Mouse (Mus musculus) midbrain, embryonic 10.5 days (tissue): Measurements from ENCODE around the gene Csf2rb. TPM values are rescaled to one million over a fixed set of nuclear protein-coding genes. Genes with fewer than 3 reads are reported as not detected.
"Not testable (repeated sequence)": the region's sequence is repeated elsewhere in the genome, so short reads cannot be mapped to it uniquely, and the experiment has no call there.

Experiments used
- DNase-seq: peaks from one replicate; pipeline ENCODE4 v3.0.0-alpha.2; 2017; ENCODE audit warnings: low spot score
- H3K27ac ChIP-seq: fragments of 300-500 bp; sonication (generic); replicated peaks from 2 replicates; pipeline ENCODE4 v1.5.1; 2016; ENCODE audit warnings: mild to moderate bottlenecking
- H3K27me3 ChIP-seq: fragments of 300-500 bp; sonication (generic); 2 replicates; pipeline ENCODE4 v1.6.1; 2016; ENCODE audit warnings: low read depth, mild to moderate bottlenecking; ENCODE audit not compliant: poor library complexity, severe bottlenecking
- H3K36me3 ChIP-seq: fragments of 300-500 bp; sonication (generic); 2 replicates; pipeline ENCODE4 v1.6.1; 2016; ENCODE audit warnings: mild to moderate bottlenecking, moderate library complexity
- H3K4me1 ChIP-seq: fragments of 300-500 bp; sonication (generic); 2 replicates; pipeline ENCODE4 v1.6.1; 2016
- H3K4me3 ChIP-seq: fragments of 300-500 bp; sonication (generic); 2 replicates; pipeline ENCODE4 v1.5.1; 2016; ENCODE audit warnings: mild to moderate bottlenecking, moderate library complexity
- H3K9me3 ChIP-seq: fragments of 300-500 bp; sonication (generic); replicated peaks from 2 replicates; pipeline ENCODE4 v1.6.1; 2016; ENCODE audit warnings: mild to moderate bottlenecking
- WGBS: fragments of 180-500 bp; shearing (Covaris S2); methylation state at CpG from one replicate; pipeline ENCODE4 v1.1.7; 2016; 5-methylcytosine and 5-hydroxymethylcytosine counted together
- polyA plus RNA-seq: library from polyadenylated mRNA; unstranded; fragments of >200 nt; fragmentation: Nextera tagmentation; extraction: Ambion mirVana; gene quantifications from 2 replicates; pipeline ENCODE4 v1.2.1, GENCODE M21; 2016

Csf2rb gene
- polyA plus RNA-seq, 1 experiment from 2014 or later, result 3.5 TPM

DNA sequence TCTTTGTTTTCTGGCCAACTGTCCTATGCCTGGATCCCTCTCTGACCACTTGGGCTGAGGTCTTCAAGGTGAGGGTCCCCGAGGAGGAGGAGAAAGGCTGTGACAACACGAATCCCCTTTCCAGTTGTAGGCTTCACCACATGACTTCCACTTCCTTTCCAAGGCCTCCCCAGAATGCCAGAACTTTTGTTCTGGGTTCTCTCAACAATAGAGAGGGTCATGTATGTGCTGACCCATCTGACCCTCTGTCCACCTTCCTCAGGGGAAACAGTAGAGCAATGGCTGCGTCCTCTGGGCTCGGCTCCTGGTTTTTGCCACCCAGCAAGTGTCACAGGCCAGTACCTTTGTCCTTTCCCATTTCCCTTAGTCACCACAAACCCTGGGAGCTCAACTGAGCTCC lies 14.6 kb upstream of the Csf2rb start:
- Histone ChIP-seq H3K4me3 (no peak overlapping the region), H3K36me3 (no peaks in the 10 kb centered on the region), H3K27ac (no peak overlapping the region), H3K9me3 (no peaks in the 10 kb centered on the region), H3K4me1 (peaks cover 5% of the 10 kb centered on the region), H3K27me3 (no peaks in the 10 kb centered on the region)
- WGBS, result 77% methylated on average over 4 of the region's 4 CpGs
- DNase-seq, result no peak

- DNase-seq, H3K27me3 ChIP-seq, H3K4me3 ChIP-seq, H3K4me1 ChIP-seq, H3K9me3 ChIP-seq, H3K36me3 ChIP-seq, H3K27ac ChIP-seq: not testable (repeated sequence)
- 82% methylated on average over 4 of the region's 4 CpGs for WGBS
Observed at GRCm38 (mm10) chr15:78312421-78313233, 12.9 kb upstream of the Csf2rb start.

GRCm38 (mm10) chr15:78313659-78314058 lies 11.9 kb upstream of the Csf2rb start:
- not testable (repeated sequence) for H3K4me3 ChIP-seq, H3K4me1 ChIP-seq, H3K27me3 ChIP-seq, DNase-seq, H3K9me3 ChIP-seq, H3K36me3 ChIP-seq, H3K27ac ChIP-seq
- WGBS, result 91% methylated on average over 5 of the region's 5 CpGs

GRCm38 (mm10) chr15:78318338-78319171 lies 7.0 kb upstream of the Csf2rb start:
- H3K4me3 ChIP-seq, H3K27me3 ChIP-seq, H3K27ac ChIP-seq, H3K36me3 ChIP-seq, H3K9me3 ChIP-seq, DNase-seq: not testable (repeated sequence)
- 90% methylated on average over 2 of the region's 2 CpGs for WGBS
- peaks cover 12% of the 10 kb centered on the region; the same call in 1 of the 2 replicates for H3K4me1 ChIP-seq

- peak; percentile 68 for DNase-seq
- 21% methylated on average over 5 of the region's 5 CpGs for WGBS
- peak overlapping the region; percentile 30; the same call in 1 of the 2 replicates for H3K27ac ChIP-seq
Observed at GRCm38 (mm10) chr15:78320825-78321496, 4.6 kb upstream of the Csf2rb start.

GRCm38 (mm10) chr15:78323366-78323765 lies 2.2 kb upstream of the Csf2rb start:
- peaks cover 12% of the 10 kb centered on the region; the same call in 1 of the 2 replicates for H3K4me1 ChIP-seq
- H3K4me3 ChIP-seq, result no peak overlapping the region
- no peaks in the 10 kb centered on the region; the same call in 1 of the 2 replicates for H3K27me3 ChIP-seq
- no peak overlapping the region for H3K27ac ChIP-seq
- no peaks in the 10 kb centered on the region for H3K36me3 ChIP-seq
- no peak for DNase-seq
- 74% methylated on average over 1 of the region's 1 CpGs for WGBS
- no peaks in the 10 kb centered on the region for H3K9me3 ChIP-seq

More at GRCm38 (mm10) chr15:78320825-78321496, 4.6 kb upstream of the Csf2rb start:
- no peak overlapping the region for H3K4me3 ChIP-seq
- no peaks in the 10 kb centered on the region for H3K9me3 ChIP-seq
- H3K36me3 ChIP-seq, result no peaks in the 10 kb centered on the region
- no peaks in the 10 kb centered on the region; the same call in 1 of the 2 replicates for H3K27me3 ChIP-seq
- H3K4me1 ChIP-seq, result peaks cover 12% of the 10 kb centered on the region; the same call in 1 of the 2 replicates

GRCm38 (mm10) chr15:78324294-78324693 lies 1.3 kb upstream of the Csf2rb start:
- no peak for DNase-seq
- Histone ChIP-seq H3K9me3 (no peaks in the 10 kb centered on the region), H3K27ac (no peak overlapping the region), H3K27me3 (no peaks in the 10 kb centered on the region; the same call in 1 of the 2 replicates), H3K4me3 (no peak overlapping the region), H3K36me3 (no peaks in the 10 kb centered on the region), H3K4me1 (peaks cover 11% of the 10 kb centered on the region; the same call in 1 of the 2 replicates)
- 77% methylated on average over 2 of the region's 2 CpGs for WGBS

- no peak overlapping the region for H3K4me3 ChIP-seq
- no peak overlapping the region for H3K27ac ChIP-seq
- 0 out of 2 replicates have a peak, but pooled peaks cover 3% of the 10 kb centered on the region for H3K4me1 ChIP-seq
- no peak for DNase-seq
- no peaks in the 10 kb centered on the region for H3K36me3 ChIP-seq
- WGBS, result 91% methylated on average over 10 of the region's 10 CpGs
- no peaks in the 10 kb centered on the region for H3K9me3 ChIP-seq
- H3K27me3 ChIP-seq, result no peaks in the 10 kb centered on the region
Observed at GRCm38 (mm10) chr15:78326747-78327146, 1.2 kb downstream of the Csf2rb start.

DNA sequence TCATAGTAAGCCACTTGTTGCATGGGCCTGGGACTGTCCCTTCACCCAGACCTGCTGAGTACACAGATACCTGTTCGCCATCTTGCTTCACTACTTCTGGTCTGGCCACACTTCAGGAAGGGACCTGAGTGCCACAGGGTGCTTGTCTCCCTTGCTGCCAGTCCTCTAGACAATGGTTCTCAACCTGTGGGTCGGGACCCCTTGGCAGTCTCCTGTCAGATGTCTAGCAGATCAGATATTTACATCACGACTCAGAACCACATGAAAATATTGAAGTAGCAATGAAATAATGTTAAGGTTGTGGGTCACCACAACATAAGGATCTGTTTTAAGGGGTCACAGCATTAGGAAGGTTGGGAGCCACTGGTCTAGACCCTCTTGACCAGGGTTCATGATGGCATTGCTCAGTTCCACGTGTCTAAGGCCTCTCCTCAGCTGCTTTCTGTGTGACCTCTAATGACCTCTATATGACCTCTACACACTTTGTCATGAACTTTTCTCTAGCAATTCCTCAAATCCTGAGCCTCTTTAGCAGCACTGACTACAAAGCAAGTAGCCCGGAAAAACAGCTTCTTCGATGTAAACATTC lies 2.3 kb downstream of the Csf2rb start:
- H3K27me3 ChIP-seq, H3K27ac ChIP-seq, H3K4me3 ChIP-seq, H3K36me3 ChIP-seq, H3K4me1 ChIP-seq, DNase-seq, H3K9me3 ChIP-seq: not testable (repeated sequence)
- WGBS, result 82% methylated on average over 6 of the region's 6 CpGs

DNA sequence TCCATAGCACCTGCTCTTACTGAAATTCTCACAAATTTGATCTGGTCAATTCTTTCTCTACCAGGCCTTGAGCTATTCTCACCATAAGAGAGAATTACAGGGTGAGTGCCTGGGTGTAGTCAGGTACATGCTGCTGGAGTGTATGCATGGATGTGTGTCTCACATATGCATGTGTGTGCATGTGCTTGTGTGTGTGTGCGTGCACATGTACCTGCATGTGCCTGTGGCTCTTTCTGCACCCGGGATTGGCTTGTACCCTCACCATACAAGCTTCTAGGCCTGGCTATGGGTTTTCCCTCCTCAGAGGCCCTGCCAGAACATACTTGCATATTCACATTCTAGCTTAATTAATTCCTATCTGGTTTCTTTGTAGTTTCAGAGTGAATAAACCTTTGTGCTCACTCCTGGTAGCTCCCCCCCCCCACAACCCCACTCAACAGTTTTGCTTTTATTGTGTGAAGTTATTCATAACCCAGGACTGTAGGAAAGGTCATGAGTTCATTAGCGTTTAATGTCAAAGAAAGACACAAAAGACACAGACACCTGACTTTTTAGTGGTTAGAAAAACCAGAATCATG lies 3.1 kb downstream of the Csf2rb start:
- Histone ChIP-seq H3K4me3 (no peak overlapping the region), H3K27me3 (no peaks in the 10 kb centered on the region), H3K9me3 (no peaks in the 10 kb centered on the region), H3K4me1 (0 out of 2 replicates have a peak, but pooled peaks cover 3% of the 10 kb centered on the region), H3K36me3 (no peaks in the 10 kb centered on the region), H3K27ac (no peak overlapping the region)
- WGBS, result 92% methylated on average over 3 of the region's 3 CpGs
- no peak for DNase-seq

DNA sequence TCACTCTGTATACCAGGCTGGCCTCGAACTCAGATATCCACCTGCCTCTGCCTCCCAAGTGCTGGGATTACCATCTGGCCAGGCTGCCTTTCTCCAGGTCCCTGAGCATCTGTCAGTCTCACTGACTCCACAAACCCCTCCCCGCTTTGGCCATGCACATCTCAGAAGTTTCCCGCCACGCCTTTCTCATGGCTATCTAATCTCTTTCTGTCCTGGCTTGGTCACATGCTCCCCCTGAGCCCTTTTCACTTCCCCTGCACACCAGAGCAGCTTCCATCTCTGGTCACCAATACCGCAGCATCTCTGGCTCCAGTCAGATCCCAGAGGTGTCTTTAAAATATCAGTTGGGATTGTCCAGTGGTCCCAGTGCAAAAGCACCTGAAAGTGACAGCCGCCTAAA lies 4.4 kb downstream of the Csf2rb start:
- H3K4me3 ChIP-seq, H3K4me1 ChIP-seq, H3K27me3 ChIP-seq, H3K36me3 ChIP-seq, H3K9me3 ChIP-seq, DNase-seq, H3K27ac ChIP-seq: not testable (repeated sequence)
- WGBS, result 85% methylated on average over 6 of the region's 6 CpGs

- H3K27me3 ChIP-seq, result no peaks in the 10 kb centered on the region
- H3K4me3 ChIP-seq, result no peak overlapping the region
- 90% methylated on average over 4 of the region's 4 CpGs for WGBS
- no peak for DNase-seq
- no peak overlapping the region for H3K27ac ChIP-seq
- no peaks in the 10 kb centered on the region for H3K36me3 ChIP-seq
- no peaks in the 10 kb centered on the region for H3K9me3 ChIP-seq
- H3K4me1 ChIP-seq, result 0 out of 2 replicates have a peak, but pooled peaks cover 3% of the 10 kb centered on the region
Observed at GRCm38 (mm10) chr15:78330706-78331105, 5.2 kb downstream of the Csf2rb start.
